Mouse (Mus musculus) midbrain, embryonic 11.5 days (tissue): Measurements from ENCODE around the gene Tmem216. TPM values are rescaled to one million over a fixed set of nuclear protein-coding genes. Genes with fewer than 3 reads are reported as not detected.
A peak's percentile ranks its signal among the peaks of the same experiment; 100 is the strongest.
"Not testable (repeated sequence)": the region's sequence is repeated elsewhere in the genome, so short reads cannot be mapped to it uniquely, and the experiment has no call there.

ENCODE experiments used
- ATAC-seq: fragments of 200-750 bp; cut with Nextera tagmentation; 2 replicates; pipeline ENCODE4 v1.8.0; 2017; ENCODE audit warnings: moderate TSS enrichment, moderate library complexity; ENCODE audit not compliant: low FRiP score
- DNase-seq: peaks from one replicate; pipeline ENCODE4 v3.0.0; 2015; ENCODE audit warnings: low spot score; ENCODE audit errors: missing footprints
- H3K27ac ChIP-seq: fragments of 300-500 bp; sonication (generic); 2 replicates; pipeline ENCODE4 v1.5.1; 2014; ENCODE audit warnings: low read depth, low read length
- H3K27me3 ChIP-seq: fragments of 300-500 bp; sonication (generic); 2 replicates; pipeline ENCODE4 v1.6.1; 2014; ENCODE audit warnings: mild to moderate bottlenecking, low read length, moderate library complexity, mixed read lengths; ENCODE audit not compliant: control insufficient read depth, insufficient read depth
- H3K36me3 ChIP-seq: fragments of 300-500 bp; sonication (generic); 2 replicates; pipeline ENCODE4 v1.6.1; 2014; ENCODE audit warnings: mild to moderate bottlenecking, low read length, moderate library complexity, mixed read lengths; ENCODE audit not compliant: control insufficient read depth, insufficient read depth
- H3K4me1 ChIP-seq: fragments of 300-500 bp; sonication (generic); 2 replicates; pipeline ENCODE4 v1.6.1; 2014; ENCODE audit warnings: low read length; ENCODE audit not compliant: control insufficient read depth, insufficient read depth
- H3K4me2 ChIP-seq: fragments of 300-500 bp; sonication (generic); 2 replicates; pipeline ENCODE4 v1.6.1; 2014; ENCODE audit warnings: mild to moderate bottlenecking, moderate library complexity
- H3K4me3 ChIP-seq: fragments of 300-500 bp; sonication (generic); 2 replicates; pipeline ENCODE4 v1.5.1; 2014; ENCODE audit warnings: low read depth, low read length
- H3K9ac ChIP-seq: fragments of 300-500 bp; sonication (generic); 2 replicates; pipeline ENCODE4 v1.6.1; 2014; ENCODE audit warnings: low read length
- H3K9me3 ChIP-seq: fragments of 300-500 bp; sonication (generic); 2 replicates; pipeline ENCODE4 v1.6.1; 2016; ENCODE audit warnings: low read length; ENCODE audit not compliant: control insufficient read depth
- WGBS: fragments of 180-500 bp; shearing (Covaris S2); extraction: QIAGEN DNeasy Blood & Tissue Kit; methylation state at CpG from one replicate; pipeline ENCODE4 v1.1.7; 2014; 5-methylcytosine and 5-hydroxymethylcytosine counted together
- polyA plus RNA-seq: library from polyadenylated mRNA; unstranded; fragments of >200 nt; fragmentation: Nextera tagmentation; extraction: Ambion mirVana; gene quantifications from 2 replicates; pipeline ENCODE4 v1.2.1, GENCODE M21; 2014

Tmem216 gene
- polyA plus RNA-seq, 1 experiment from 2014 or later = 58.3 TPM

GRCm38 (mm10) chr19:10576690-10577561 is 20.9 kb upstream of the Tmem216 start, which contains the start of the genes Cyb561a3 and Tmem138:
Gene Cyb561a3 (plus strand): TSS chr19:10577172.
Gene Tmem138 (minus strand): TSS chr19:10577362.
- peak within 1 kb of the TSS; percentile 70 for H3K4me3 ChIP-seq

GRCm38 (mm10) chr19:10569627-10570026 is 13.6 kb upstream of the Tmem216 start:
- Histone ChIP-seq H3K27me3 (no peaks in the 10 kb centered on the region), H3K9ac (no peak overlapping the region), H3K9me3 (no peaks in the 10 kb centered on the region), H3K4me1 (no peaks in the 10 kb centered on the region), H3K4me2 (no peak overlapping the region), H3K4me3 (no peak overlapping the region), H3K27ac (no peak overlapping the region), H3K36me3 (peaks cover 18% of the 10 kb centered on the region)
- ATAC-seq = no peak
- WGBS = 94% methylated on average over 6 of the region's 6 CpGs
- DNase-seq = no peak

More at GRCm38 (mm10) chr19:10576690-10577561, 20.9 kb upstream of the Tmem216 start, which contains the start of the genes Cyb561a3 and Tmem138:
- DNase-seq (peak; percentile 99), ATAC-seq (peak; percentile 96)
- no peaks in the 10 kb centered on the region for H3K9me3 ChIP-seq
- no peaks in the 10 kb centered on the region for H3K27me3 ChIP-seq
- H3K36me3 ChIP-seq = peaks cover 10% of the 10 kb centered on the region; the same call in 1 of the 2 replicates
- WGBS = under 1% methylated on average over 44 of the region's 44 CpGs
- H3K4me1 ChIP-seq = peaks cover 5% of the 10 kb centered on the region; the same call in 1 of the 2 replicates
- peak within 1 kb of the TSS; percentile 83 for H3K9ac ChIP-seq
- H3K4me2 ChIP-seq = peak within 1 kb of the TSS; percentile 77
- peak within 1 kb of the TSS; percentile 70 for H3K27ac ChIP-seq

- DNase-seq = no peak
- H3K9me3 ChIP-seq = no peaks in the 10 kb centered on the region
- no peak overlapping the region for H3K4me3 ChIP-seq
- H3K4me1 ChIP-seq = no peaks in the 10 kb centered on the region
- no peak overlapping the region for H3K4me2 ChIP-seq
- H3K9ac ChIP-seq = no peak overlapping the region
- H3K27me3 ChIP-seq = no peaks in the 10 kb centered on the region
- ATAC-seq = no peak
- H3K36me3 ChIP-seq = peaks cover 3% of the 10 kb centered on the region; the same call in 1 of the 2 replicates
- 80% methylated on average over 4 of the region's 4 CpGs for WGBS
- no peak overlapping the region for H3K27ac ChIP-seq
These were observed 9.2 kb upstream of the Tmem216 start for GRCm38 (mm10) chr19:10565217-10565616.

- Histone ChIP-seq H3K9me3 (no peaks in the 10 kb centered on the region), H3K4me3 (no peak overlapping the region), H3K36me3 (no peaks in the 10 kb centered on the region), H3K4me2 (no peak overlapping the region), H3K27me3 (no peaks in the 10 kb centered on the region), H3K9ac (no peak overlapping the region), H3K27ac (no peak overlapping the region), H3K4me1 (no peaks in the 10 kb centered on the region)
- DNase-seq = no peak
- WGBS = 76% methylated on average over 6 of the region's 6 CpGs
- ATAC-seq = no peak
These were observed 8.2 kb upstream of the Tmem216 start for GRCm38 (mm10) chr19:10564278-10564677.

- Histone ChIP-seq H3K4me3 (no peak overlapping the region), H3K9me3 (no peaks in the 10 kb centered on the region), H3K27ac (no peak overlapping the region), H3K4me2 (no peak overlapping the region), H3K36me3 (no peaks in the 10 kb centered on the region), H3K4me1 (no peaks in the 10 kb centered on the region), H3K9ac (no peak overlapping the region), H3K27me3 (no peaks in the 10 kb centered on the region)
- ATAC-seq = no peak
- no peak for DNase-seq
- 72% methylated on average over 5 of the region's 5 CpGs for WGBS
These were observed 6.3 kb upstream of the Tmem216 start for GRCm38 (mm10) chr19:10562351-10562750.

- Histone ChIP-seq H3K27me3 (no peaks in the 10 kb centered on the region), H3K4me2 (no peak overlapping the region), H3K27ac (no peak overlapping the region), H3K4me3 (no peak overlapping the region), H3K9ac (no peak overlapping the region), H3K36me3 (no peaks in the 10 kb centered on the region), H3K9me3 (no peaks in the 10 kb centered on the region), H3K4me1 (no peaks in the 10 kb centered on the region)
- no peak for ATAC-seq
- DNase-seq = no peak
- WGBS = 77% methylated on average over 6 of the region's 6 CpGs
These were observed 5.7 kb upstream of the Tmem216 start for GRCm38 (mm10) chr19:10561558-10562314.

- Histone ChIP-seq H3K4me3 (no peak overlapping the region), H3K9ac (no peak overlapping the region), H3K9me3 (no peaks in the 10 kb centered on the region), H3K4me2 (no peak overlapping the region), H3K27me3 (no peaks in the 10 kb centered on the region), H3K4me1 (peaks cover 6% of the 10 kb centered on the region), H3K36me3 (no peaks in the 10 kb centered on the region), H3K27ac (no peak overlapping the region)
- WGBS = 36% methylated on average over 5 of the region's 5 CpGs
- ATAC-seq (no peak), DNase-seq (no peak)
These were observed 4.1 kb upstream of the Tmem216 start for GRCm38 (mm10) chr19:10560108-10560507.

GRCm38 (mm10) chr19:10557837-10558375 is 1.9 kb upstream of the Tmem216 start:
- H3K9me3 ChIP-seq, H3K4me2 ChIP-seq, H3K36me3 ChIP-seq, H3K27me3 ChIP-seq, H3K9ac ChIP-seq, H3K27ac ChIP-seq, H3K4me3 ChIP-seq, ATAC-seq: not testable (repeated sequence)
- 77% methylated on average over 4 of the region's 4 CpGs for WGBS
- peaks cover 11% of the 10 kb centered on the region for H3K4me1 ChIP-seq
- DNase-seq = peak; percentile 69
